Mouse (Mus musculus) hindbrain, embryonic 13.5 days (tissue): ENCODE measurements at regions not wholly inside any gene's neighbourhood (a gene's known extent, or its start where the extent isn't known, plus 50 kb on each side); places are given as distances from the start of the nearest gene placed in this dataset.

Experiments
- ATAC-seq: fragments of 200-750 bp; cut with Nextera tagmentation; 2 replicates; pipeline ENCODE4 v1.8.0; 2017; ENCODE audit warnings: moderate TSS enrichment; ENCODE audit not compliant: low FRiP score
- H3K27ac ChIP-seq: fragments of 300-500 bp; sonication (generic); 2 replicates; pipeline ENCODE4 v1.5.1; 2015; ENCODE audit warnings: inconsistent platforms, mild to moderate bottlenecking, moderate library complexity
- H3K27me3 ChIP-seq: fragments of 300-500 bp; sonication (generic); 2 replicates; pipeline ENCODE4 v1.6.1; 2015; ENCODE audit warnings: mild to moderate bottlenecking, inconsistent platforms
- H3K36me3 ChIP-seq: fragments of 300-500 bp; sonication (generic); 2 replicates; pipeline ENCODE4 v1.6.1; 2015; ENCODE audit warnings: mild to moderate bottlenecking, inconsistent platforms
- H3K4me1 ChIP-seq: fragments of 300-500 bp; sonication (generic); replicated peaks from 2 replicates; pipeline ENCODE4 v1.6.1; 2015; ENCODE audit warnings: inconsistent platforms
- H3K4me2 ChIP-seq: fragments of 300-500 bp; sonication (generic); 2 replicates; pipeline ENCODE4 v1.6.1; 2015; ENCODE audit warnings: inconsistent platforms, mild to moderate bottlenecking, moderate library complexity
- H3K4me3 ChIP-seq: fragments of 300-500 bp; sonication (generic); 2 replicates; pipeline ENCODE4 v1.5.1; 2015; ENCODE audit warnings: mild to moderate bottlenecking, inconsistent platforms
- H3K9ac ChIP-seq: fragments of 300-500 bp; sonication (generic); 2 replicates; pipeline ENCODE4 v1.6.1; 2015; ENCODE audit warnings: mild to moderate bottlenecking, inconsistent platforms
- H3K9me3 ChIP-seq: fragments of 300-500 bp; sonication (generic); 2 replicates; pipeline ENCODE4 v1.6.1; 2016; ENCODE audit warnings: inconsistent platforms
- WGBS: fragments of 180-500 bp; shearing (Covaris S2); methylation state at CpG from one replicate; pipeline ENCODE4 v1.1.7; 2015; 5-methylcytosine and 5-hydroxymethylcytosine counted together

- H3K9me3 ChIP-seq = no peaks in the 10 kb centered on the region
- no peak for ATAC-seq
- H3K4me3 ChIP-seq = no peak overlapping the region
- H3K4me2 ChIP-seq = no peak overlapping the region
- H3K4me1 ChIP-seq = no peaks in the 10 kb centered on the region
- H3K27ac ChIP-seq = no peak overlapping the region
- H3K36me3 ChIP-seq = no peaks in the 10 kb centered on the region
- H3K27me3 ChIP-seq = no peaks in the 10 kb centered on the region
- WGBS = 89% methylated on average over 2 of the region's 2 CpGs
- H3K9ac ChIP-seq = no peak overlapping the region
Observed at GRCm38 (mm10) chr1:5315839-5316238, 508.1 kb downstream of the Gm37988 start.

GRCm38 (mm10) chr1:5317088-5317487 is 509.4 kb downstream of the Gm37988 start:
- H3K4me2 ChIP-seq = no peak overlapping the region
- no peaks in the 10 kb centered on the region for H3K4me1 ChIP-seq
- no peaks in the 10 kb centered on the region for H3K36me3 ChIP-seq
- no peaks in the 10 kb centered on the region for H3K9me3 ChIP-seq
- no peak overlapping the region for H3K27ac ChIP-seq
- H3K4me3 ChIP-seq = no peak overlapping the region
- no peak for ATAC-seq
- WGBS = 93% methylated on average over 1 of the region's 1 CpGs
- no peaks in the 10 kb centered on the region for H3K27me3 ChIP-seq
- no peak overlapping the region for H3K9ac ChIP-seq

- H3K27me3 ChIP-seq = no peaks in the 10 kb centered on the region
- no peak overlapping the region for H3K9ac ChIP-seq
- 0 out of 2 replicates have a peak, but pooled peaks cover 6% of the 10 kb centered on the region for H3K9me3 ChIP-seq
- no peak for ATAC-seq
- H3K27ac ChIP-seq = no peak overlapping the region
- H3K4me3 ChIP-seq = no peak overlapping the region
- H3K4me2 ChIP-seq = no peak overlapping the region
- no peaks in the 10 kb centered on the region for H3K36me3 ChIP-seq
- no peaks in the 10 kb centered on the region for H3K4me1 ChIP-seq
Observed at GRCm38 (mm10) chr1:5326311-5326710, 518.6 kb downstream of the Gm37988 start.
